Mouse (Mus musculus) kidney, adult 2 months (tissue): ENCODE measurements at regions not wholly inside any gene's neighbourhood (a gene's known extent, or its start where the extent isn't known, plus 50 kb on each side); places are given as distances from the start of the nearest gene placed in this dataset.

ENCODE experiments used
- CTCF ChIP-seq: fragments of 200-500 bp; conservative IDR thresholded peaks from 2 replicates; pipeline ENCODE4 v1.5.1; 2011; ENCODE audit warnings: low read depth, mild to moderate bottlenecking, control low read depth, low read length, moderate library complexity, mixed read lengths; ENCODE audit not compliant: insufficient read depth, insufficient read length
- POLR2A ChIP-seq: fragments of 200-500 bp; IDR thresholded peaks from one replicate; pipeline ENCODE4 v1.6.1; 2011; ENCODE audit warnings: low read depth, low read length, control low read depth

GRCm38 (mm10) chr2:116976432-116976750 is 97.9 kb downstream of the Tmco5 start:
- 0 out of 2 replicates have a peak, but pooled peaks have one; percentile 5 for TF ChIP-seq CTCF
- TF ChIP-seq POLR2A = no peak
